Mouse (Mus musculus) left cerebral cortex, postnatal 10 days (tissue): ENCODE measurements around the gene Slc35b2. TPM values are rescaled to one million over a fixed set of nuclear protein-coding genes. Genes with fewer than 3 reads are reported as not detected.

Source experiments
- DNase-seq, 2 experiments: peaks; one replicate each; pipeline ENCODE4 v3.0.0; 2021 to 2022; ENCODE audit warnings: low spot score in 2 of 2, mixed read lengths in 1 of 2; ENCODE audit errors: extremely low spot score in 1 of 2
- intact Hi-C: fragments of 180-260 bp; cut with DNase I; formaldehyde crosslinking; loops from one replicate; pipeline ENCODE4 v1.15.1; 2025
- total RNA-seq, 2 experiments: library from RNA; stranded (reverse); gene quantifications; 2 replicates each; pipeline ENCODE4 v1.2.3; 2021

The Slc35b2 gene
- total RNA-seq, 2 experiments from 2014 or later = 43.8 to 46.7 TPM

DNA sequence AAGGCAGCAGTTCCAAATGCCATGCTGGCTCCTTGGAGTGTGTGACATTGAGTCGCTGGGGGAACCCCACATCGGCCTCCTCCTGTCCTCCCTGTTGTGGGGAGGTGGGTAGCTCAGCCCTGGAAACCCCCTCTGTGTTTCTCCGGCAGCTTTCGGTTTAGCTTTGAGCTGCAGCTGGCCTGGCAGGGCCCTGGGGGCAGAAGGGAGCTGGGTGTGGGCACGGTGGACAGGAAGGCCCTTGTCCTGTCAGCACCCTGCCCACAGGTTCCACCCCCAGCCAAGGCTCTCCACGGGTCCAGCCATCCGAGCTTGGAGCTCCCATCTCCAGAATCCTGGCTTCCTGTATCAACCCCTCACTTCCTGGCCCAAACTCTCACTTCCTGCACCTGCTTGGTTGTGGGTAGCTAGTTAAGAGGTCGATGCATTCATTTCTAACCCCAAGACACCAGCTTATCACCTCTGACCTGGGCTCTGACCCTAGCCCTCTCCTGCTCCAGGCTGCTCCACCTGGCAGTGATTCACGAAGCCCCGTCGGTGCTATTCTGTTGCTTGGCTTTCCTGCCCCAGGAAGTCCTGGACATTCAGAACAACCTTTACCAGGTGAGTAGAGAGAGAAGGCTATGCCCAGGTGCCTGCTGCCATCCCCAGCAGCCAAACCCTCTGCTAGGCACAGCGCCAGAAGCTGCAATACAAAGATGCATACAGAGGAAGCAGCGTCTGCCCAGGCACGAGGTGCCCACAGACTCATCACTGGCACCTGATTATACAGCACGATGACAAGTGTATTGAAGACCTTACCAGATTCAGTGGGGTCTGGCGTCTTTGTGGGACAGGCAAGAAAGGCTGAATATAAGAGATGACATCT lies 5.4 kb upstream of the Slc35b2 start:
- DNase-seq = peak in 1 of 2 experiments; percentile 44
- intact Hi-C loops = no loop called here

DNA sequence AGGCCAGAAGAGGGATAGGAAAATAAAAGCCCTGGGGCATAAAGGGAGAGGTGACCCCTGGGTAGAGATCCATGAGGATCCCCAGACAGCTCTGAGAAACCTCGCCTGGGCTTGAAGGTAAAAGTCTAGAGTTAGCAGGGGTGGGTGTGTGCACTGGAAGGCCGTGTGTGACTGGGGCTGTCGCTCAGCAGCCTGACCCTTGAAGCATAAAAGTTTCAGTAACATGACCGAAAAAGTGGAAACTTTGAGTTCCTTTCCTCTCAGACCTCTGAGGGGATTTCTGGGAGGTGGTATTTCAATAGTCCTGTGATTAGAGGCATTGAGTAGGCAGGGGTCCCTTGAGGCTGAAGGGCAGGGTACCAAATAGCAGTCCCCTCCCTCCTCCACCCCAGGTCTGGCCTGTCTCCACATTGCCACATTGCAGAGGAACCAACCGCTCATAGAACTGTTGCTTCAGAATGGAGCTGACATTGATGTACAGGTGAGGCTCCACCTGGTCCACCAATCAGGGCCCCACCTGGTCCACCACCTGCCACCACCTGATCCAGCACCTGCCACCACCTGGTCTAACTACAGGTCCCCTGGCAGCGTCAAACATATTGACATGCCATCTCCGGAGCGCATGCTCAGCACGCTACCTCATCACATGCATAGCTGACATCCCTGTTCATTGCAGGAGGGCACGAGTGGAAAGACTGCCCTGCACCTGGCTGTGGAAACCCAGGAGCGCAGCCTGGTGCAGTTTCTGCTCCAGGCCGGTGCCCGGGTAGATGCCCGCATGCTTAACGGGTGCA lies 3.7 kb upstream of the Slc35b2 start:
- DNase-seq = no peak
- intact Hi-C loops = no loop called here

- no peak for DNase-seq
- intact Hi-C loops = no loop called here
Observed at GRCm38 (mm10) chr17:45563216-45563615, 458 bp upstream of the Slc35b2 start.

GRCm38 (mm10) chr17:45564531-45565084 lies 934 bp downstream of the Slc35b2 start:
- peak in 1 of 2 experiments; percentile 58 for DNase-seq
- intact Hi-C loops = loop anchor here (1.0 kb wide), 1 partner anchor 8 kb away; no protein-coding TSS in a partner anchor

DNA sequence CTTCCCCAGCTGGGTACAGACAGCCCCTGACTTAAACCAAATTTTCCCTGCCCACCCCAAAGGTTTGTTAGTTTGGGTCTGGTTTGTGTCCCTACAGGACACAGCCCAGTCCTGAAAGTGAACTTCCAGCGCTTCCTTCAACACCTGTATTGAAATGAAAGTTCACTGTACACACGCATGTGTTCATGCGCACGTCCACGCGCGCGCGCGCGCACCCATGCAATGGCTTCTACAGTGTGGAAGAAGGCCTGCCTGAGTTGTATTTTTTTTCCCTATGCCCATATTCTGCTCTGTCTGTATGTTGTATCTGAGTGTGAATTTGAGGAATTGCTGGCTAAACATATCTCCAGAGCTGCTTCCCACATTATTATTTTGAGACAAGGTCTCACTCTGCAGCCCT lies 1.4 kb downstream of the Slc35b2 start:
- no peak for DNase-seq
- intact Hi-C loops = no loop called here

- intact Hi-C loops = no loop called here
Observed at GRCm38 (mm10) chr17:45566031-45566359, 2.3 kb downstream of the Slc35b2 start.

DNA sequence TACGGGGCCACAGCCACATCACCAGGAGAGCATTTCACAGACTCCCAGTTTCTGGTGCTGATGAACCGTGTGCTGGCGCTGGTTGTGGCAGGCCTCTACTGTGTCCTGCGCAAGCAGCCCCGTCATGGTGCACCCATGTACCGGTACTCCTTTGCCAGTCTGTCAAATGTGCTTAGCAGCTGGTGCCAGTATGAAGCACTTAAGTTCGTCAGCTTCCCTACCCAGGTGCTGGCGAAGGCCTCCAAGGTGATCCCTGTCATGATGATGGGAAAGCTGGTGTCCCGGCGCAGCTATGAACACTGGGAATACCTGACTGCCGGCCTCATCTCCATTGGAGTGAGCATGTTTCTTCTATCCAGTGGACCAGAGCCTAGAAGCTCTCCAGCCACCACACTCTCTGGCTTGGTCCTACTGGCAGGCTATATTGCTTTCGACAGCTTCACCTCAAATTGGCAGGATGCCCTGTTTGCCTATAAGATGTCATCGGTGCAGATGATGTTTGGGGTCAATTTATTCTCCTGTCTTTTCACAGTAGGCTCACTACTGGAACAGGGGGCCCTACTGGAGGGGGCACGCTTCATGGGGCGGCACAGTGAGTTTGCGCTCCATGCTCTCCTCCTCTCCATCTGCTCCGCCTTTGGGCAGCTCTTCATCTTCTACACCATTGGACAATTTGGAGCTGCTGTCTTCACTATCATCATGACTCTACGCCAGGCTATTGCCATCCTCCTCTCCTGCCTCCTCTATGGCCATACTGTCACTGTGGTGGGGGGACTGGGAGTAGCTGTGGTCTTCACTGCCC lies 2.9 kb downstream of the Slc35b2 start:
- peak in 1 of 2 experiments; percentile 41 for DNase-seq
- intact Hi-C loops = no loop called here

More at GRCm38 (mm10) chr17:45566031-45566359, 2.3 kb downstream of the Slc35b2 start:
- DNase-seq = no peak

- intact Hi-C loops = no loop called here
- DNase-seq = no peak
Observed at GRCm38 (mm10) chr17:45567162-45567601, 3.5 kb downstream of the Slc35b2 start.

DNA sequence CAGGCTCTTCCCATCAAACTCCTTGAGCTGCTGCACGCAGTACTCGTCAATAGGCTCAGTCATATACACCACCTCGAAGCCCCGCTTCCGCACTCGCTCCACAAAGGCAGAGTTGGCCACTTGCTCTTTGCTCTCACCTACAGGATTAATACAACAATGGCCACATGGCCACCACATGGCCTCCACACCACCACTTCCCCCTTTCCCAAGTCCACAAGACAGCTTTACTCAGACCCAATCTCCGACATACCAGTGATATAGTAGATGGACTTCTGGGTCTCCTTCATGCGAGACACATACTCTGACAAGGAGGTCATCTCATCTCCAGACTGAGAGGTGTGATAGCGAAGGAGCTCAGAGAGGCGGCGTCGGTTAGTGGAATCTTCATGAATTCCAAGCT lies 5.3 kb downstream of the Slc35b2 start:
- DNase-seq = no peak
- intact Hi-C loops = no loop called here

DNA sequence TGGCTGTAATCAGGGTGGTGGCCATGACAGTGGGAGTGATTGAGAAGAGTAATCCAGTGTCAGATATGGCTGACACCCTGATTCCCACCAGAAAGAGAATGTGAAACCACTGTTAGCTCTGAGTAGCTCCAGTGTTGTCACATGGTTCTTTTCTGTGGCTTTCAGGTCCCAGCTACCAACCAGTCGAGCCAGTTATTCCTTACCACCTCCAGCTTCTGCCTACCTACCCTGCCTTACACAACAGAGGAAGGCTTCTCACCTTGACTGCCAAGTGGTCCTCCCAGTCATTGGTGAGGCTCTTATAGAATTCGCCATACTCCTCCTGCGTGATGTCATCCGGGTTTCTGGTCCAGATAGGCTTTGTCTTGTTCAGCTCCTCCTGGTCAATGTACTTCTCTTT lies 6.3 kb downstream of the Slc35b2 start:
- DNase-seq = no peak
- intact Hi-C loops = no loop called here

- intact Hi-C loops = loop anchor here (1.0 kb wide), 1 partner anchor 8 kb away; no protein-coding TSS in a partner anchor
- peak; percentile 73 to 94 for DNase-seq
Observed at GRCm38 (mm10) chr17:45572103-45573086, 8.7 kb downstream of the Slc35b2 start.

DNA sequence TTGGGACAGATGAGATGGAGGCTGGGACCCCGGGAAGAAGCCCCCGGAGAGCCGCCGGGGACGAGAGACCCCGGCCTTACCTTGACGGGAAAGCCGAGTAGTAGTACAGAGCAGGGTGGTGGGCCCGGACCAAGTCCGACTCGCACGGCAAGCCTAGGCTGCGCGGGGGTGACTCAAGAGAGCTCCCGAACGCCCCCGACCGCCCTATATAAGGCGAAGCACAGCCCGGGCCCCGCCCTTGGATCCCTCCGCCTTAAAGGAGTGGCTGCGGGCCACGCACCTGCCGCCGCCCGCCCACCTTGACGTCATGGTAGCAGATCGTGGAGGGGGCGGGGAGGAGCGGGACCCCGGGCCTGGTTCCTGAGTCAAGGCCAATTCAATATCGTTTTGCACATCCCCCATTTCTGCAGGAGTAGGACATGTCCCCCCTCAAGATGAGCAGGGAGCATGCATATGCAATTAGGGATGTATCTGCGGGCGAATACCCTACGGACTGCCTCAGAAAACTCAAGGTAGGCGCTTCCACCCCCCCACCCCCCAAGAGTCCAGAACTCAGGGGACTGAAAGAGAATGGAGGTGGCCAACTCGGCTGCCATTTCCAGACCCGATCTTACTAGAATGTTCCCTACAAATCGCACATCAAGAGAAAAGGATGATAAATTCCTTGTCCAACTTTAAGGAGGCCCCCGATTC lies 9.6 kb downstream of the Slc35b2 start, which contains the start of gene Hsp90ab1:
TSS of gene Hsp90ab1 (minus strand) at position 185 of the 693 bp plus-strand sequence.
- DNase-seq = peak; percentile 98 to 100
- intact Hi-C loops = no loop called here

GRCm38 (mm10) chr17:45573780-45574123 lies 10.1 kb downstream of the Slc35b2 start:
- intact Hi-C loops = no loop called here
- DNase-seq = peak; percentile 98

GRCm38 (mm10) chr17:45574129-45574761 lies 10.6 kb downstream of the Slc35b2 start:
- intact Hi-C loops = no loop called here
- DNase-seq = peak; percentile 75 to 83

- intact Hi-C loops = no loop called here
- DNase-seq = no peak
Observed at GRCm38 (mm10) chr17:45575123-45575897, 11.6 kb downstream of the Slc35b2 start.

GRCm38 (mm10) chr17:45578242-45578641 lies 14.6 kb downstream of the Slc35b2 start:
- intact Hi-C loops = no loop called here
- DNase-seq = no peak
